Mouse (Mus musculus) naive thymus-derived CD4-positive, alpha-beta T cell, adult 2 months (primary cell): ENCODE data around the gene Gns.

Source experiments
- DNase-seq: peaks from one replicate; pipeline ENCODE4 v3.0.0-alpha.2; 2011; ENCODE audit warnings: low read depth

Gns gene

DNA sequence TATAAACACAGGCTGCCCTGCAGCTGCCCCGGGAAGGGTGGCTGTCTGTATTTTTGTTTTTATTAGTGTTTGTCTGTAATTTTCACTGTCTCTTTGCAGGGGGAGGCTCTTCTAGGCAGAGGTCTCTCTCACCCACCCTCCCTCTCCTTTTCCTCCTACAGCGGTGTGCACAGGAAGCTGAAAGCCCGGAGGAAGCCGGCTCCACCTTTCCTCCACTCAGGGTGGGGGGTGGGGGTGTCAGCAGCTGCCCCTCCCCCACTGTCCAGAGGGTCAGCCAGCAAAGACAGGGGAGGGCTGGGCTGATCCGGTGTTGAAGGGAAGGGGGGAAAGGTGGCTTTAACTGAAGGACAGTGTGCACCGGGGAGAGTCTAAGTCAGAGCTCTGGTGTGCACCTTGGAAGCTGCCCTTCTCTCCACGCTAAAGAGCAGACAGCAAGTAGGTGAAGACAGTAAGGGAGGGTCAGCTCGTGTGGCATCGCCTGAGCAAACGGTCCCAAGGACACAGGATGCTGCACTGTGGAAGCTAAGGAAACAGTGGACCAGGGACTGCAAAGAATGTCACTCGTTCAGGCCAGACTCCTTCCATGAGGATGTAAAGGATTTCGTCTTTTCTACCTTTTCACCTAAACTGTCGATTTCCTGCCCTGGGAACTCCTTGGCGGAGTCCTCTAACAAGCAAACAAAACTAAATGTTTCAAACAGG lies 65.2 kb downstream of the Gns start:
- DNase-seq = peak; percentile 46

DNA sequence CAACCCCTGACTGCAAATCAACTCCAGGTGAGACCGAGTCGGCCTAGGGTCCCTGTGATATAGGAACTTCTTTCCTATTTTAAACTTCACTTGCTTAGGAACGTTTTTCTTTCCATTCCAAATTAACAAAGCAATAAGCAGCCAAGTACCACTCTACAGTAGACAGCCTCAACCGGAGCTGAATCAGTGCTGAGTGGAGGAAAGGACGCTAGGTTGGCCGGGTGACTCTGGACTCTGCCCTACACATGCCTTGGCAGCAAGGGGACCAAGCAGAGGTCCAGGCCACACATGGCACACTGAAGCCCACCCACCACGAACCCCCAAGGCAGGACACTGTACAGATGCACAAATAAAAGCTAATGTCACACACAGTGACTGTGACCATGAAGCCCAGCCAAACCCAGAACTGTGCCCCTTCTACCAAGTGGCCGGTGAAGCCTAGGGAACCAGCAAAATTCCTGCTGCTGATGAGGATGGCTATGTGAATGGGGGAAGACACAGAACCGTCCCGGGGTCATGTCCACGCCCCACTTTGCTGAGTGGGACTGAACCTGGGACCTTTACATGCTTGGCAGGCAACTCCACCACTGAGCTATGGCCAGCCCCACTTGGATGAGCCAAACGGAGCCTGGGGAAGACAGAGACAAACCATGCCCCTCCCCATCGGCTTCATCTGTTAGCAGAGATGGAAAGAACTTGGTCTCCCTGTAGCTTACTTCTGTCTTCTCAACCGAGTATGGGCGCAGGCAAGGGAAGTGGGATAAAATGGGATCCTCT lies 66.1 kb downstream of the Gns start:
- DNase-seq = no peak

DNA sequence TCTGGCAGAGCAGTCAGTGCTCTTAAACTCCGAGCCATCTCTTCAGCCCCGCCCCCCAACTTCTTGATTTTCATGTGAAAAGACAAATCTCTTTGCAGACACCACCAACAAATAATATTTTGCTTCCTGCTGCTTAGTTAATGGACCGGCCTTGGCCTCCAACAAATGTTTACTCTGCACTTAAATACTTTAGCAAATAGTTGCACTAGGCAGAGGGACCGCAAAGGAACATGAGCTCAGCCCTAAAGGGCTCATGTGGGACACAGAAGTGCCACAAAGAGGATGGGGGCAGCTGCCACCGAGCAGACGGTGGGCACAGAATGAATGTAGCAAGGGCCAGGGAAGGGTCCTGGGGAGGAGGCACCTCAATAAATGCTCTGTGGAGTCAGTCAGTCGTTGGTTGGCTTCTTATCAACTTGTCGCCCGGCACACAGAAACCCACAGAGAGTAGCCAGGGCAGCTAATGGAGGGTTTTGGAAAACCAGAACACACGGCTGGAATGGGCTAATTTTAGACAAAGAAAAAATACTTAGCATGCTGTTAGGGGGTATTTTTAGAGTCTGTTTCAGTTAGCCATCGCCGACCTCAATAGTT lies 67.2 kb downstream of the Gns start:
- DNase-seq = no peak

DNA sequence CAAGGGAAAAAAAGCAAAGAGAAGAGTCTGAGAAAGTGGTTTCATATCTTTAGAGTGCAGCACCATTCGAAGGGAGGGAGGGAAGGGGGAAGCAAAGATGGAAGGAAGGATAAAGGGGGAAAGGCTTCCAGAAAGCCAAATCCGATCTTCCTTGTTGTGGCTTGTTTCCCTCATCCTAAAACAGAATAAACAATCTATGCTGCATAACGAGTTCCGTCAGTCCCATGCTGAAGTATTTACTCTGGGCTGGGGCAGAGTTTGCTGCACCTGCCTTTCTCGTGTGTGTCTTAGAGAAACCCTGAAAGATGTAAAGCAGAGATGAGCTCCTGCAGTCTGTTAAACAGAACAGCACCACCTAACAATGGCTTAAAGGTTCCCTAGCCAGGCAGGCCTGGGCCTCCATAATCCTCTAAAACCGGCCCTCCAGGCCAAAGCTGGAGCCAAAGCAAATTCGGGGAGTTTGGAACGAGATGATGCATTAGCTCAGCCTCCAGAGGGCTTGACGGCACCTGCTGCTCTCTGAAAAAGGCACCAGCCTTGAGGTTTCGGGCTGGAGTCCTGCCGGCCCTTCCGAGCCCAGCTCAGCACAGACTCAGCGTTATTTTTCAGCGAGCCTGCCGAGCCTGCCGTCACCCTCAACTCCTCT lies 67.9 kb downstream of the Gns start:
- peak; percentile 35 for DNase-seq

DNA sequence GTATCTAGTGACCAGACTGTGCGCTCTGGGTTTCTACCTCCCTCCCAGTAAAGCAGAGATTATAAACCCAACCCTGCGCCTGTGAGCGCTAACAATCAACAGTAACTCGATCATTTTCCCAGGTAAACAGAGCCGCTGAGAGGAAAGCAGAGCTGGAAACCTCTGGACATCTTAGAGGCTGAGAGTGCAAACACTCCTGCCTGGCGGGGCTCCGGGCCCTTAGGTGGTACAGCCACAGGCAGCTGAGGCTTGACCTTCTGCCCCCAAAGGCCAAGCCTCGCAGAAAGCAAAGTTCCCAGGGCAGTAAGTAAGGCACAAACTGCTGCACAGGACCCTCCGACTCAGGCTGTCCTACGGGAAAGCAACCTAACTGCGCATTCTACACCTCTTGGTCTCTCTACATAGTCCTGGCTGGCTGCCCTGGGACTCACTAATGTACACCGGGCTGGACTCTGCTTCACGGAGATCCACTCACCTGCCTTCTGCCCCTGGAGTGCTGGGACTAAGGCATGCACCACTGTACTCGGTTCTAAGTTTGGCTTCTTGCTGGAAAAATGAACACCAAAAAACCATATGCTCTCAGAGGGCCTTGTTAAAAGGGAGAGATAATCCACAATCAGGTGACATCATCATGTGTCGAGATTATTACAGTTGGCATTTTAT lies 69.7 kb downstream of the Gns start:
- no peak for DNase-seq

DNA sequence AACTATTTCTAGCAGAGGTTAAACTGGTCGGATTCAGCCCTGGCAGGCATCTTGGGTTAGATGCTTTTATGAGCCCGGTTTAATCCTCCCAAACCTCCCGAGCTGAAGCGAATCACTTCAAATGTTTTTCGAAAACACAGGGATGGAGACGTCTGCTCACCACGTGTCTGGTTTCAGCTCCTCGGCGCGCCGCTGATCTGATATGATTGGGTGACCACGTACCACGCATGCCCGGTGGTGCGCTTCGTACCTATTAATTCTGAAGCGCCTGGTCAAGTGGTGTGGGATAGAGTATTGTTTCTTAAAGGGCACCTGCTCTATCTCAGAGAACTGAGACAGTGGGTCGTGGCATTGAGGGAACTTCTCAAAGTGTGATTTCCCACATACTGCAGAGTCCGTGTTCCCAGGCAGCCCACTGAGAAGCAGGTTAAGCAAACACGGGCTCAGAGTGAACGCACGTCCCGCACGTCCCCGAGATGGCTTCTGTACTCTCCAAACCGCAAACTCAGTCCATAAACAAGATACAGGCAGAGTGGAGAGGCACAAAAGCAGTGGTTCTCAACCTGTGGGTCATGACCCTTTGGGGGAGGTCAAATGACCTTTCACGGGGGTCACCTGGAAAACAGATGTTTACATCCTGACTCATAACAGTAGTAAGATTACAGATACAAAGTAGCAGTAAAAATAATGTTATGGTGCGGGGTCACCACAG lies 70.8 kb downstream of the Gns start:
- DNase-seq = no peak

DNA sequence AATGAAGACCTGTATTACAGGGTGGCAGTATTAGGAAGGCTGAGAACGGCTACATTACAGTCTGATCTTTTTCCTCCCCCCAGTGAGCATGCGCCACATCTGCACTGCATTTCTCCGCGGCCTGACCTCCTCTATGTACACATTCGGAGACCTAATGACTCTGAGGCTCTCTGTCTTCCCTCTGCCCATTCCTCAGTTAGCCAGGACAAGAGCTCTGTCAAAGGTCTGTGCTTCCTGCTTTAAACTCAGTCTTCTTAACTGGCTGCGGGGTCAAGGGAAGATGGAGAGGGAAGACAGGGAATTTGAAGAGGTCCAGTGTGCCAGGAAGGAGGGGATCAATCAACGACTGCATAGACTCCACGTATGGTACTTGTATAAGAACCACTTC lies 71.4 kb downstream of the Gns start:
- DNase-seq = no peak

DNA sequence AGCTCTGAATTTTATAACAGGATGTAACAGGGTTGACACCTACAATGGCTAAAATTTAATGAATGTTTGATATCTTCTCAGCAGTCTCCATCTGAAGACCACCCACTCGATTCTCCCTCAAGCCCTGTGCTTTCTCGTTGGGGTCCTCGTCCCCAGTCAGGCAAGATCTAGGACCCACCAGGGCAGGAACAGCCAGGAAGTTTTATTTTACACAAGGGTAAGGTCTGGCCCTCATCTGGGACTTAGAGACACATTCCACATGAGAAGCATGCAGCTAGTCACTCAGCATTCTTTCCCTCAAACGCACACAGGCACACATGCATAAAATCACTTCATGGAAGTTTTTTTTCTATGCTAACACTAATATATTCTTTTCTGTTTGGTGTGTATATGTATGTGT lies 71.8 kb downstream of the Gns start:
- DNase-seq = no peak

DNA sequence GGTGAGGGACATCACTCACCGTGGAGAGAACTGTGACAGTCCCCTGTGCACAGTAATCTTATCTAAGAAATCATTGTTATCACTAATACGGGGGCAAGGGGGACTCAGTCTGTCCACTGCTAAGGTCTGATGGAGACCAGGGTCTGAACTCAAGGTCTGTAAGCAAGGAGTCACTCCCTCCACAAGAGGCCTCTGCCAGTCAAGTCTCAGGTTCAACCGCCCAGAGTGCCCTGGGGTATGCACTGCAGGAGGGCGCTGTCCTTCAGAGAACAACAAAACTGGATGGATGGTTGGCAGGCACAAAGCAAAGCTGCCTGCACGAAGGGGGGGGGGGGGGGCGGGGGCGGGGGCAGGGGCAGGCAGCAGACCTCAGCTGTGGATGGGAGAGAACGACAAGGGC lies 73.2 kb downstream of the Gns start:
- no peak for DNase-seq

DNA sequence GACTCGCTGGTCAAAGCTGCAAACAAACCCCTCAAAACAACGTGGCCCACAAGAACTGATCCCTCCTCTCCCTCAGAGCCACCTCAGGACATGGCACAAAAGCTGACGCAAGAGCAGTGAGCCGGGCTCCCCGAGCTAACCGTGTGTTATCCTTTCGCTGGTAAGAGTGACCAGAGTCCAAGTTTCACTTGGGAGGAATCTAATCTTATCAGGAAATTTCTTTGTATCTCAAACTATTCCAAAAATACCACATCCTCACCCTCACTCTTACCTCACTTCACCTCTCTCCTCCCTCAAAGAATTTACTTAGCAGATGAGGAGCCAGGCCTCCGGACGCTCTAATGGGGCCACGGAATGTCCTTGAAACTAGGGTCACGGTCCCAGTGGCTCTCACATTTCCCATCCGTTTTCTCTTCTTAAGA lies 74.4 kb downstream of the Gns start:
- DNase-seq = no peak

DNA sequence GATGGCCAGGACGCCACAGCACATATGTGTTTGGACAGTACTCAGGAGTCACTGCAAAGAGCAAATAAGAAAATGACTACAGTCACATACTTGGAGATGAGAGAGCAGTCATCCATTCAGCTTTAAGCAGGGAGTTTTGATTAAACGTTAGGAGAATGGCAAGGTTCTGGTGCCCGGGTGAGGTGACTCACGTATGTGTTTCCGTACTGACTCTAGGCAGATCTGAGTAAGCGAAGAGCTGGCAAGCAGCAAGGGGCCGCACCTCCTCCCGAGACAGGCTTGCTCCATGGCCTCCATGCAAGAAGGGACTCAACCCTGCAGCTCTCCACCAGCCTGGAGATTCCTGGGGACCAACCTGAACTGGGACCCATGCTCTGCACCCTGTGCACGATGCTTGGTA lies 78.9 kb downstream of the Gns start:
- DNase-seq = no peak

DNA sequence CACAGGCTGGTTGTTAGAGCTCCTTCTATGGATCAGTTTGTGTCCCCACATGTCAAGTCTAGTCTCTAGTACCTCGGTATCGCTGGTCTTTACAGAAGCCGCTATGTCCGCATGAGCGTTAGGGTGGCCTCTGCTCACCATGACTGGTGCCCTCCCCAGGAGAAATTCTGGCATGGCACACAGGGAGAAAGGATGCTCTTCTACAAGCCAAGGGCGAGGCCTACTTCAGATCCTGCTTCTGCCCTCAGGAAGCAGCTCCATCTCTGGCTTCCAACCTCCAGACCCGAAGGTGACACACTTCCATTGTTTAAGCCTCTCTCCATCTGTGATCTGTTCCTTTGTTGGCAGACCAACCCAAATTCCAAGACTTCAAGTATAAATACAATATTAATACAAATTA lies 79.3 kb downstream of the Gns start:
- DNase-seq = no peak

DNA sequence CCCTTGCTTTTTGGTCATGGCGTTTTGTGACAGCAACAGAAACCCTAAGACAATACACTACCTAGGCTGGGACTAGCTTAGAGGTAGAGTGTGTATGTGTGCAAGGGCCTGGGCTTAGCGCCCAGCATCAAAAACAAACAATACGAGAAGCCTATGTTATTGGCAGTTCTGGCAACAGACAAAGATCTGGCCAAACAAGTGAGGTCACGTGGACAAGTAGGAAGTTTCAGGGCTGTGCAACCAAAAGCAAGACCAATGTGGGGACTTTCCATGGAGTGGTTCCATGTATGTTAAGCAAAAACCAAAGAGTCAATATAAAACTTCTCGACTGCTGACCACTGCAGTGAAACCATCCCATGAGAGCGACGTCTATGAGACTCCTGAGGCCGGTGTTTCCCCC lies 80.9 kb downstream of the Gns start:
- DNase-seq = no peak
